Mouse (Mus musculus): ENCODE measurements at regions not wholly inside any gene's neighbourhood (a gene's known extent, or its start where the extent isn't known, plus 50 kb on each side); places are given as distances from the start of the nearest gene placed in this dataset.

DNA sequence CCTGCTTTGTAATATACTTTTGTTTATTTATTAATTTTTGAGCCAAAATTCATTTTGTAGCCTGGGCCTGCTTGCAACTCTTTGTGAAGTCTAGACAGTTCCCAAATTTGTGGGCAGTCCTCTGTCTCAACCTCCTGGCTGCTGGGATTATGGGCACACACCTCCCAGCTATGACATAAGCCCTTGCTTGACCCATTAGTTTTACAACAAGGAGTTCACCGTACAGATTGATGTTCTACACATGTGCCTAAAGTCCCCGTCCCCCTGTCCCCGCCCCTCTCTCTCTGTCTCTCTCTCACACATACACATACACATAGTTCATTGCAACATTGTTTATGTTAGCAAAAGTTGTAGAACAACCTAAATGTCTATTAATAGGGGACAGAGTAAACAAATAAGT is 63.7 kb upstream of the Abca1 start:
- H3K4me3 ChIP-seq (replicated peaks; ENCODE audit: low read depth, low read length), result no peak overlapping the region
- DNase-seq (ENCODE audit: low spot score), result no peak
- H3K9ac ChIP-seq (ENCODE audit: low read depth, low read length), result no peak overlapping the region
- no peaks in the 10 kb centered on the region for H3K9me3 ChIP-seq (replicated peaks; ENCODE audit: low read length)
- H3K36me3 ChIP-seq (ENCODE audit: insufficient read depth, low read length), result no peaks in the 10 kb centered on the region
- ATAC-seq (replicated peaks; ENCODE audit: low FRiP score, low read depth), result no peak
- H3K4me2 ChIP-seq (ENCODE audit: low read length), result no peak overlapping the region
- H3K27ac ChIP-seq, result no peak overlapping the region
- H3K27me3 ChIP-seq (ENCODE audit: insufficient read depth, low read length), result no peaks in the 10 kb centered on the region
- TF ChIP-seq CTCF (IDR thresholded peaks at IDR 0.05; ENCODE audit: low read depth), result no peak
- 75% methylated on average over 3 of the region's 3 CpGs for WGBS
- H3K4me1 ChIP-seq (replicated peaks; ENCODE audit: insufficient read depth, low read length), result peaks cover 2% of the 10 kb centered on the region; the same call in 1 of the 2 replicates

GRCm38 (mm10) chr4:53220809-53221208 is 61.1 kb upstream of the Abca1 start:
- no peak overlapping the region for H3K4me2 ChIP-seq (ENCODE audit: low read length)
- WGBS, result 80% methylated on average over 4 of the region's 4 CpGs
- no peaks in the 10 kb centered on the region for H3K9me3 ChIP-seq (replicated peaks; ENCODE audit: low read length)
- H3K36me3 ChIP-seq (ENCODE audit: insufficient read depth, low read length), result no peaks in the 10 kb centered on the region
- H3K27ac ChIP-seq, result no peak overlapping the region
- no peak for TF ChIP-seq CTCF (IDR thresholded peaks at IDR 0.05; ENCODE audit: low read depth)
- H3K4me1 ChIP-seq (replicated peaks; ENCODE audit: insufficient read depth, low read length), result peaks cover 12% of the 10 kb centered on the region
- no peak overlapping the region for H3K4me3 ChIP-seq (replicated peaks; ENCODE audit: low read depth, low read length)
- DNase-seq (ENCODE audit: low spot score), result no peak
- no peak for ATAC-seq (replicated peaks; ENCODE audit: low FRiP score, low read depth)
- no peak overlapping the region for H3K9ac ChIP-seq (ENCODE audit: low read depth, low read length)
- H3K27me3 ChIP-seq (ENCODE audit: insufficient read depth, low read length), result no peaks in the 10 kb centered on the region

GRCm38 (mm10) chr4:53219351-53219750 is 59.7 kb upstream of the Abca1 start:
- 64% methylated on average over 3 of the region's 3 CpGs for WGBS
- no peaks in the 10 kb centered on the region for H3K9me3 ChIP-seq (replicated peaks; ENCODE audit: low read length)
- no peak overlapping the region for H3K9ac ChIP-seq (ENCODE audit: low read depth, low read length)
- no peak overlapping the region for H3K4me2 ChIP-seq (ENCODE audit: low read length)
- no peak overlapping the region for H3K4me3 ChIP-seq (replicated peaks; ENCODE audit: low read depth, low read length)
- no peaks in the 10 kb centered on the region for H3K36me3 ChIP-seq (ENCODE audit: insufficient read depth, low read length)
- ATAC-seq (replicated peaks; ENCODE audit: low FRiP score, low read depth) (no peak), DNase-seq (ENCODE audit: low spot score) (peak; percentile 44)
- H3K4me1 ChIP-seq (replicated peaks; ENCODE audit: insufficient read depth, low read length), result peaks cover 12% of the 10 kb centered on the region
- H3K27ac ChIP-seq, result no peak overlapping the region
- no peak for TF ChIP-seq CTCF (IDR thresholded peaks at IDR 0.05; ENCODE audit: low read depth)
- no peaks in the 10 kb centered on the region for H3K27me3 ChIP-seq (ENCODE audit: insufficient read depth, low read length)

- ATAC-seq (replicated peaks; ENCODE audit: low FRiP score, low read depth), result no peak
- no peaks in the 10 kb centered on the region for H3K36me3 ChIP-seq (ENCODE audit: insufficient read depth, low read length)
- H3K9me3 ChIP-seq (replicated peaks; ENCODE audit: low read length), result no peaks in the 10 kb centered on the region
- no peak for DNase-seq (ENCODE audit: low spot score)
- no peak overlapping the region for H3K27ac ChIP-seq
- no peaks in the 10 kb centered on the region for H3K27me3 ChIP-seq (ENCODE audit: insufficient read depth, low read length)
- peaks cover 12% of the 10 kb centered on the region for H3K4me1 ChIP-seq (replicated peaks; ENCODE audit: insufficient read depth, low read length)
- TF ChIP-seq CTCF (IDR thresholded peaks at IDR 0.05; ENCODE audit: low read depth), result no peak
- no peak overlapping the region for H3K4me2 ChIP-seq (ENCODE audit: low read length)
- no peak overlapping the region for H3K4me3 ChIP-seq (replicated peaks; ENCODE audit: low read depth, low read length)
- 50% methylated on average over 7 of the region's 7 CpGs for WGBS
- no peak overlapping the region for H3K9ac ChIP-seq (ENCODE audit: low read depth, low read length)
These were observed 59.1 kb upstream of the Abca1 start for GRCm38 (mm10) chr4:53218752-53219151.

- Histone ChIP-seq H3K36me3 (ENCODE audit: insufficient read depth, low read length) (no peaks in the 10 kb centered on the region), H3K27me3 (ENCODE audit: insufficient read depth, low read length) (no peaks in the 10 kb centered on the region), H3K4me3 (replicated peaks; ENCODE audit: low read depth, low read length) (peak overlapping the region; percentile 56; the same call in 1 of the 2 replicates), H3K9me3 (replicated peaks; ENCODE audit: low read length) (no peaks in the 10 kb centered on the region), H3K4me2 (ENCODE audit: low read length) (peak overlapping the region; percentile 95), H3K9ac (ENCODE audit: low read depth, low read length) (no peak overlapping the region; the same call in 1 of the 2 replicates), H3K4me1 (replicated peaks; ENCODE audit: insufficient read depth, low read length) (peaks cover 12% of the 10 kb centered on the region), H3K27ac (no peak overlapping the region)
- WGBS, result 44% methylated on average over 5 of the region's 5 CpGs
- DNase-seq (ENCODE audit: low spot score) (no peak), ATAC-seq (replicated peaks; ENCODE audit: low FRiP score, low read depth) (no peak)
- no peak for TF ChIP-seq CTCF (IDR thresholded peaks at IDR 0.05; ENCODE audit: low read depth)
These were observed 58.6 kb upstream of the Abca1 start for GRCm38 (mm10) chr4:53218291-53218640.

- H3K9ac ChIP-seq (ENCODE audit: low read depth, low read length), result peak overlapping the region; percentile 51
- WGBS, result under 1% methylated on average over 38 of the region's 38 CpGs
These were observed 58.1 kb upstream of the Abca1 start for GRCm38 (mm10) chr4:53217608-53218290.

GRCm38 (mm10) chr4:53212541-53212940 is 52.8 kb upstream of the Abca1 start:
- Histone ChIP-seq H3K27me3 (ENCODE audit: insufficient read depth, low read length) (no peaks in the 10 kb centered on the region), H3K4me1 (replicated peaks; ENCODE audit: insufficient read depth, low read length) (peaks cover 5% of the 10 kb centered on the region), H3K9me3 (replicated peaks; ENCODE audit: low read length) (no peaks in the 10 kb centered on the region), H3K36me3 (ENCODE audit: insufficient read depth, low read length) (no peaks in the 10 kb centered on the region), H3K4me2 (ENCODE audit: low read length) (no peak overlapping the region), H3K9ac (ENCODE audit: low read depth, low read length) (no peak overlapping the region), H3K27ac (no peak overlapping the region), H3K4me3 (replicated peaks; ENCODE audit: low read depth, low read length) (no peak overlapping the region)
- DNase-seq (ENCODE audit: low spot score), result peak; percentile 81
- no peak for ATAC-seq (replicated peaks; ENCODE audit: low FRiP score, low read depth)
- 48% methylated on average over 4 of the region's 4 CpGs for WGBS
- no peak for TF ChIP-seq CTCF (IDR thresholded peaks at IDR 0.05; ENCODE audit: low read depth)

More at GRCm38 (mm10) chr4:53217608-53218290, 58.1 kb upstream of the Abca1 start:
- H3K4me3 ChIP-seq (replicated peaks; ENCODE audit: low read depth, low read length), result peak overlapping the region; percentile 56
- no peaks in the 10 kb centered on the region for H3K36me3 ChIP-seq (ENCODE audit: insufficient read depth, low read length)
- H3K27me3 ChIP-seq (ENCODE audit: insufficient read depth, low read length), result no peaks in the 10 kb centered on the region
- H3K4me2 ChIP-seq (ENCODE audit: low read length), result peak overlapping the region; percentile 95
- H3K4me1 ChIP-seq (replicated peaks; ENCODE audit: insufficient read depth, low read length), result peaks cover 12% of the 10 kb centered on the region
- TF ChIP-seq CTCF (IDR thresholded peaks at IDR 0.05; ENCODE audit: low read depth), result no peak
- H3K27ac ChIP-seq, result peak overlapping the region; percentile 78
- DNase-seq (ENCODE audit: low spot score) (peak; percentile 90), ATAC-seq (replicated peaks; ENCODE audit: low FRiP score, low read depth) (peak; percentile 96)
- H3K9me3 ChIP-seq (replicated peaks; ENCODE audit: low read length), result no peaks in the 10 kb centered on the region
